Mouse (Mus musculus) stomach, postnatal 0 days (tissue): Measurements from ENCODE around the gene Abtb2.

ENCODE experiments used
- CTCF ChIP-seq: IDR thresholded peaks from 2 replicates; pipeline ENCODE4 v1.5.1; 2016; ENCODE audit warnings: antibody characterized with exemption, low read depth, mild to moderate bottlenecking, moderate library complexity
- EP300 ChIP-seq: optimal IDR thresholded peaks from 2 replicates; pipeline ENCODE3; 2016; ENCODE audit warnings: antibody characterized with exemption

GRCm38 (mm10) chr2:103682261-103682722, 116.2 kb downstream of the Abtb2 start:
- TF ChIP-seq CTCF (no peak), EP300 (no peak)
